Mouse (Mus musculus): ENCODE data around the gene Kitl.

DNA sequence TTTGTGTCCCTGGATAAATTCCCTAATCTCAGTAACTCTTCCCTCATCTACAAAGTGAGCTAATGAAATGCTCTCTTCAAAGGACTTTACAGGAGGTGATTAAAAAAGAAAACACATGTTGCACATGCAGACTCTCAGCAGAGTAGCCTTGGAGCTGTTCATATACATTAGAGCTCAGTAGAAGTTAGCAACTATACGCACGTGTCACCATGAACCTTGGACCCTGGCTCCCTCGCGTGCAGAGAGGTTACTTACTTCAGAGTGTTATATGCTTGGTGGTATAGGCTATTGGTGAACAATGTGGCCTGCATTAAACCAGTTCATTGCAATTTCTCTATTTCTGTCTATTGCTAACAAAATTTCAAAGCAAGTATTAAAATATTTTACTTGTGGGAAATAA is 14.0 kb upstream of the Kitl start:
- TF ChIP-seq POLR2A (IDR thresholded peaks at IDR 0.05; ENCODE audit: borderline replicate concordance, low read depth, low read length) (no peak), CTCF (IDR thresholded peaks at IDR 0.05; ENCODE audit: low read depth, low read length) (no peak)
